20 mouse cellular contexts compared by ENCODE assay signal in genomic region chr14:46898626-46899025, GRCm38 (mm10). TPM values are rescaled to one million over a fixed set of nuclear protein-coding genes. Genes with fewer than 3 reads are reported as not detected.
DNase-seq lines count a peak whose midpoint lies in the region; ATAC-seq and TF ChIP-seq lines count a peak whose summit lies in the region.
"Had no signal": no experiment of that assay in that cellular context is flagged by ENCODE, and none has a peak within 500 bp of the region (broad histone marks: within the 10 kb centered on the region; RNA-seq: fewer than 3 reads in every experiment).

No protein-coding gene starts in this region.

- no peak for DNase-seq in hindbrain, postnatal 0 days (ENCODE audit: low spot score)
- DNase-seq in 3T3-L1 (ENCODE audit: low read depth, low spot score): peak; percentile 35
- peak; percentile 91 for DNase-seq in brain, adult 2 months (ENCODE audit: low read depth, low spot score)
- peak; percentile 43 to 54 for DNase-seq in left cerebral cortex, adult 2 months (ENCODE audit: extremely low spot score in 1 of 2, low spot score in 2 of 2)
- no peak for DNase-seq in neural tube, embryonic 10.5 days (ENCODE audit: extremely low spot score, low spot score)
- no peak for DNase-seq in kidney, postnatal 4 days
- DNase-seq: cerebellum, adult 9-10 months; gastrocnemius, postnatal 25 days; lung, embryonic 14.5 days; lung, postnatal 4 days; thymus, postnatal 36 days had no signal

- no peak overlapping the region for H3K27ac ChIP-seq in hindbrain, postnatal 0 days
- no peak overlapping the region for H3K27ac ChIP-seq in hindbrain, embryonic 12.5 days
- H3K27ac ChIP-seq in left cerebral cortex, adult 2 months: no peak overlapping the region
- no peak overlapping the region for H3K27ac ChIP-seq in kidney, embryonic 16.5 days (ENCODE audit: low read length)
- H3K27ac ChIP-seq: forebrain, embryonic 13.5 days; hindbrain, embryonic 13.5 days; intestine, embryonic 15.5 days; kidney, postnatal 0 days; midbrain, embryonic 12.5 days; neural tube, embryonic 15.5 days; stomach, postnatal 0 days had no signal

- H3K4me2 ChIP-seq in hindbrain, postnatal 0 days (ENCODE audit: low read depth, low read length): no peak overlapping the region
- H3K4me2 ChIP-seq in hindbrain, embryonic 12.5 days (replicated peaks): no peak overlapping the region
- H3K4me2 ChIP-seq in kidney, embryonic 16.5 days (replicated peaks; ENCODE audit: low read depth, low read length): no peak overlapping the region
- H3K4me2 ChIP-seq: forebrain, embryonic 13.5 days; hindbrain, embryonic 13.5 days; intestine, embryonic 15.5 days; lung, embryonic 14.5 days; midbrain, embryonic 12.5 days; neural tube, embryonic 15.5 days had no signal

- no peaks in the 10 kb centered on the region for H3K36me3 ChIP-seq in hindbrain, postnatal 0 days (ENCODE audit: insufficient read depth, low read length)
- no peaks in the 10 kb centered on the region for H3K36me3 ChIP-seq in hindbrain, embryonic 12.5 days
- peaks cover 3% of the 10 kb centered on the region; the same call in 1 of the 2 replicates for H3K36me3 ChIP-seq in kidney, embryonic 16.5 days (ENCODE audit: insufficient read depth, low read length)
- H3K36me3 ChIP-seq: hindbrain, embryonic 13.5 days; intestine, embryonic 15.5 days; midbrain, embryonic 12.5 days; neural tube, embryonic 15.5 days had no signal

- intact Hi-C loops in left cerebral cortex, adult 2 months (cut with DNase I): loop anchor here (1.0 kb wide), 1 partner anchor 43 kb away; no protein-coding TSS in a partner anchor

- no peaks in the 10 kb centered on the region for H3K27me3 ChIP-seq in hindbrain, postnatal 0 days (ENCODE audit: insufficient read depth, low read length)
- H3K27me3 ChIP-seq in hindbrain, embryonic 12.5 days: no peaks in the 10 kb centered on the region
- H3K27me3 ChIP-seq in kidney, embryonic 16.5 days (ENCODE audit: insufficient read depth, low read length): no peaks in the 10 kb centered on the region
- H3K27me3 ChIP-seq: forebrain, embryonic 13.5 days; hindbrain, embryonic 13.5 days; intestine, embryonic 15.5 days; midbrain, embryonic 12.5 days; neural tube, embryonic 15.5 days had no signal

- no peaks in the 10 kb centered on the region for H3K9me3 ChIP-seq in hindbrain, postnatal 0 days (ENCODE audit: low read length)
- no peaks in the 10 kb centered on the region for H3K9me3 ChIP-seq in hindbrain, embryonic 12.5 days (replicated peaks)
- H3K9me3 ChIP-seq in kidney, embryonic 16.5 days (ENCODE audit: low read length): no peaks in the 10 kb centered on the region
- H3K9me3 ChIP-seq: forebrain, embryonic 13.5 days; hindbrain, embryonic 13.5 days; intestine, embryonic 15.5 days; midbrain, embryonic 12.5 days; neural tube, embryonic 15.5 days had no signal

- no peak overlapping the region for H3K4me3 ChIP-seq in hindbrain, postnatal 0 days (ENCODE audit: low read length)
- H3K4me3 ChIP-seq in hindbrain, embryonic 12.5 days: no peak overlapping the region
- no peak overlapping the region for H3K4me3 ChIP-seq in left cerebral cortex, adult 2 months
- no peak overlapping the region for H3K4me3 ChIP-seq in kidney, embryonic 16.5 days (ENCODE audit: low read length)
- H3K4me3 ChIP-seq: forebrain, embryonic 13.5 days; hindbrain, embryonic 13.5 days; intestine, embryonic 15.5 days; midbrain, embryonic 12.5 days; neural tube, embryonic 15.5 days had no signal

- H3K9ac ChIP-seq in hindbrain, postnatal 0 days (replicated peaks; ENCODE audit: low read length): no peak overlapping the region
- H3K9ac ChIP-seq in hindbrain, embryonic 12.5 days: no peak overlapping the region
- H3K9ac ChIP-seq in kidney, embryonic 16.5 days (replicated peaks; ENCODE audit: low read length): no peak overlapping the region
- H3K9ac ChIP-seq: forebrain, embryonic 13.5 days; hindbrain, embryonic 13.5 days; intestine, embryonic 15.5 days; lung, embryonic 14.5 days; midbrain, embryonic 12.5 days; neural tube, embryonic 15.5 days had no signal

- 57% methylated on average over 3 of the region's 3 CpGs for WGBS in hindbrain, postnatal 0 days
- 64% methylated on average over 3 of the region's 3 CpGs for WGBS in hindbrain, embryonic 12.5 days
- 63% methylated on average over 3 of the region's 3 CpGs for WGBS in kidney, embryonic 16.5 days

- TF ChIP-seq CTCF in hindbrain, postnatal 0 days (IDR thresholded peaks at IDR 0.05; ENCODE audit: low read depth): no peak
- TF ChIP-seq CTCF in left cerebral cortex, adult 2 months (IDR thresholded peaks at IDR 0.05): peak; percentile 40

- ATAC-seq in hindbrain, postnatal 0 days: 0 out of 2 replicates have a peak, but pooled peaks have one; percentile 27
- no peak for ATAC-seq in hindbrain, embryonic 12.5 days (ENCODE audit: low FRiP score)
- ATAC-seq in kidney, embryonic 16.5 days (ENCODE audit: low FRiP score, low TSS enrichment): no peak
- ATAC-seq: forebrain, embryonic 13.5 days; intestine, embryonic 15.5 days had no signal

- no peaks in the 10 kb centered on the region for H3K4me1 ChIP-seq in hindbrain, postnatal 0 days (ENCODE audit: insufficient read depth, low read length)
- H3K4me1 ChIP-seq in hindbrain, embryonic 12.5 days: no peaks in the 10 kb centered on the region
- H3K4me1 ChIP-seq in kidney, embryonic 16.5 days (ENCODE audit: insufficient read depth, low read length): 0 out of 2 replicates have a peak, but pooled peaks cover 5% of the 10 kb centered on the region
- H3K4me1 ChIP-seq: forebrain, embryonic 13.5 days; hindbrain, embryonic 13.5 days; midbrain, embryonic 12.5 days; neural tube, embryonic 15.5 days had no signal

RNA-seq across cellular contexts. Expression of gene Samd4, which starts 16.0 kb away (rescaled TPM):
- 14.3 and 14.7 TPM in 2 replicates for total RNA-seq in hindbrain, postnatal 0 days (2014; rRNA removed)
- polyA plus RNA-seq in hindbrain, postnatal 0 days (2015; fragmentation: Nextera tagmentation; extraction: Ambion mirVana): 4.4 and 4.9 TPM in 2 replicates
- 6.7 and 7.0 TPM in 2 replicates for polyA plus RNA-seq in hindbrain, embryonic 12.5 days (2016; fragmentation: Nextera tagmentation; extraction: Ambion mirVana)
- 10 to 100 TPM; 26.8 to 32.1 TPM for total RNA-seq in left cerebral cortex, adult 2 months (2021)
- polyA plus RNA-seq in kidney, embryonic 16.5 days (2015; fragmentation: Nextera tagmentation; extraction: Ambion mirVana): 4.6 and 5.4 TPM in 2 replicates

Comparison
In these comparisons a context has a peak if more than half of its experiments do, and no peak if none do; other contexts are left out.
1. DNase-seq: peak in 3T3-L1 (single experiment), brain, adult 2 months (single experiment) and left cerebral cortex, adult 2 months (2 of 2); none in hindbrain, postnatal 0 days (single experiment), neural tube, embryonic 10.5 days (single experiment) and kidney, postnatal 4 days (0 of 2).